25 mouse cellular contexts compared by ENCODE assay signal in genomic region chr14:27292101-27292500, GRCm38 (mm10).
"Had no signal": no experiment of that assay in that cellular context is flagged by ENCODE, and none has a peak within 500 bp of the region (broad histone marks: within the 10 kb centered on the region; RNA-seq: fewer than 3 reads in every experiment).

No protein-coding gene starts in this region.

- ATAC-seq: forebrain, embryonic 16.5 days; hindbrain, postnatal 0 days had no signal

- H3K9ac ChIP-seq: heart, embryonic 13.5 days; heart, embryonic 15.5 days; hindbrain, embryonic 13.5 days; hindbrain, embryonic 15.5 days; kidney, embryonic 15.5 days; limb, embryonic 13.5 days; limb, embryonic 15.5 days; liver, embryonic 13.5 days; liver, embryonic 15.5 days had no signal

- H3K4me2 ChIP-seq: heart, embryonic 11.5 days; heart, embryonic 13.5 days; heart, embryonic 15.5 days; hindbrain, embryonic 13.5 days; hindbrain, embryonic 15.5 days; kidney, embryonic 15.5 days; limb, embryonic 13.5 days; limb, embryonic 15.5 days; liver, embryonic 11.5 days; liver, embryonic 13.5 days; liver, embryonic 15.5 days had no signal

- H3K9me3 ChIP-seq: heart, embryonic 13.5 days; heart, embryonic 15.5 days; hindbrain, embryonic 13.5 days; hindbrain, embryonic 15.5 days; kidney, embryonic 15.5 days; limb, embryonic 13.5 days; limb, embryonic 15.5 days; liver, embryonic 13.5 days; liver, embryonic 15.5 days had no signal

- H3K27me3 ChIP-seq: heart, embryonic 13.5 days; heart, embryonic 15.5 days; hindbrain, embryonic 13.5 days; hindbrain, embryonic 15.5 days; kidney, embryonic 15.5 days; limb, embryonic 13.5 days; limb, embryonic 15.5 days; liver, embryonic 13.5 days; liver, embryonic 15.5 days had no signal

- DNase-seq: gastrocnemius, adult 2 months; gastrocnemius, postnatal 10 days; gastrocnemius, postnatal 25 days; heart, adult 11 months; heart, adult 2 months; heart, postnatal 14 days; heart, postnatal 36 days; layer of hippocampus, postnatal 36 days; left cerebral cortex, postnatal 4 days; liver, embryonic 13.5 days; lung, adult 18-20 months had no signal

- H3K4me3 ChIP-seq: gastrocnemius, adult 2 months; heart, adult 2 months; heart, embryonic 13.5 days; heart, embryonic 15.5 days; hindbrain, embryonic 13.5 days; hindbrain, embryonic 15.5 days; kidney, embryonic 15.5 days; layer of hippocampus, adult 2 months; limb, embryonic 13.5 days; limb, embryonic 15.5 days; liver, embryonic 13.5 days; liver, embryonic 15.5 days had no signal

- H3K36me3 ChIP-seq: heart, embryonic 13.5 days; heart, embryonic 15.5 days; hindbrain, embryonic 13.5 days; hindbrain, embryonic 15.5 days; kidney, embryonic 15.5 days; limb, embryonic 13.5 days; limb, embryonic 15.5 days; liver, embryonic 13.5 days; liver, embryonic 15.5 days had no signal

- H3K4me1 ChIP-seq: hindbrain, embryonic 13.5 days; hindbrain, embryonic 15.5 days; limb, embryonic 13.5 days; limb, embryonic 15.5 days; liver, embryonic 13.5 days; liver, embryonic 15.5 days had no signal

- H3K27ac ChIP-seq: gastrocnemius, adult 2 months; heart, adult 2 months; heart, embryonic 13.5 days; heart, embryonic 15.5 days; hindbrain, embryonic 13.5 days; hindbrain, embryonic 15.5 days; hindbrain, postnatal 0 days; kidney, embryonic 15.5 days; kidney, postnatal 0 days; layer of hippocampus, adult 2 months; limb, embryonic 13.5 days; limb, embryonic 15.5 days; liver, embryonic 13.5 days; liver, embryonic 15.5 days had no signal
